Mouse (Mus musculus) limb, embryonic 14.5 days (tissue): Measurements from ENCODE around the gene Loxl1. TPM values are rescaled to one million over a fixed set of nuclear protein-coding genes. Genes with fewer than 3 reads are reported as not detected.

ENCODE experiments used
- ATAC-seq: fragments of 200-750 bp; cut with Nextera tagmentation; 2 replicates; pipeline ENCODE4 v1.8.0; 2017; ENCODE audit warnings: low read depth, moderate number of reproducible peaks, moderate TSS enrichment; ENCODE audit not compliant: low FRiP score
- DNase-seq: peaks from one replicate; pipeline ENCODE4 v3.0.0-alpha.2; 2015; ENCODE audit warnings: low spot score
- H3K27ac ChIP-seq: fragments of 300-500 bp; sonication (generic); replicated peaks from 2 replicates; pipeline ENCODE4 v1.5.1; 2014; ENCODE audit warnings: low read depth, mild to moderate bottlenecking, low read length, moderate library complexity, mixed read lengths
- H3K27me3 ChIP-seq: fragments of 300-500 bp; sonication (generic); 2 replicates; pipeline ENCODE4 v1.6.1; 2014; ENCODE audit warnings: low read length, mixed read lengths; ENCODE audit not compliant: control insufficient read depth, insufficient read depth
- H3K36me3 ChIP-seq: fragments of 300-500 bp; sonication (generic); 2 replicates; pipeline ENCODE4 v1.6.1; 2014; ENCODE audit warnings: mild to moderate bottlenecking, low read length, moderate library complexity, mixed read lengths; ENCODE audit not compliant: control insufficient read depth, insufficient read depth
- H3K4me1 ChIP-seq: fragments of 300-500 bp; sonication (generic); 2 replicates; pipeline ENCODE4 v1.6.1; 2014; ENCODE audit warnings: antibody characterized with exemption, low read length, mixed read lengths; ENCODE audit not compliant: control insufficient read depth, insufficient read depth
- H3K4me2 ChIP-seq: fragments of 300-500 bp; sonication (generic); replicated peaks from 2 replicates; pipeline ENCODE4 v1.6.1; 2014; ENCODE audit warnings: low read depth, mild to moderate bottlenecking, low read length, moderate library complexity; ENCODE audit not compliant: severe bottlenecking
- H3K4me3 ChIP-seq: fragments of 300-500 bp; sonication (generic); replicated peaks from 2 replicates; pipeline ENCODE4 v1.5.1; 2014; ENCODE audit warnings: low read length
- H3K9ac ChIP-seq: fragments of 300-500 bp; sonication (generic); 2 replicates; pipeline ENCODE4 v1.6.1; 2014; ENCODE audit warnings: mild to moderate bottlenecking, low read depth, low read length, moderate library complexity; ENCODE audit not compliant: severe bottlenecking
- H3K9me3 ChIP-seq: fragments of 300-500 bp; sonication (generic); 2 replicates; pipeline ENCODE4 v1.6.1; 2016; ENCODE audit warnings: low read length; ENCODE audit not compliant: control insufficient read depth
- POLR2A ChIP-seq: fragments of 200-500 bp; IDR thresholded peaks from 2 replicates; pipeline ENCODE4 v1.8.0; 2012; ENCODE audit warnings: inconsistent platforms, mild to moderate bottlenecking, moderate library complexity, borderline replicate concordance; ENCODE audit not compliant: insufficient read depth, insufficient read length; ENCODE audit errors: extremely low read depth
- WGBS: fragments of 180-500 bp; shearing (Covaris S2); extraction: QIAGEN DNeasy Blood & Tissue Kit; methylation state at CpG from one replicate; pipeline ENCODE4 v1.1.7; 2014; 5-methylcytosine and 5-hydroxymethylcytosine counted together
- polyA plus RNA-seq, 2 experiments: library from polyadenylated mRNA; depleted of rRNA in 1 of 2; stranded (reverse) in 1 of 2; unstranded in 1 of 2; fragments of >200 nt; fragmentation: Nextera tagmentation in 1 of 2; extraction: Ambion mirVana in 1 of 2; gene quantifications; 2 replicates each; pipeline versions ENCODE4 v1.2.1 to v1.2.3; 2012 to 2014

The Loxl1 gene
- polyA plus RNA-seq, 2 experiments: 80.7 to 86.6 TPM

- Histone ChIP-seq H3K9me3 (no peaks in the 10 kb centered on the region), H3K9ac (0 out of 2 replicates have a peak overlapping the region, but pooled peaks have one; percentile 12), H3K4me2 (no peak overlapping the region), H3K27me3 (no peaks in the 10 kb centered on the region), H3K36me3 (peaks cover 9% of the 10 kb centered on the region), H3K4me1 (peaks cover 60% of the 10 kb centered on the region), H3K27ac (peak overlapping the region; percentile 49; the same call in 1 of the 2 replicates), H3K4me3 (no peak overlapping the region)
- no peak for TF ChIP-seq POLR2A
- ATAC-seq: no peak
- no peak for DNase-seq
- WGBS: 41% methylated on average over 8 of the region's 8 CpGs
Observed at GRCm38 (mm10) chr9:58303599-58304271, 9.3 kb downstream of the Loxl1 start.

GRCm38 (mm10) chr9:58303115-58303514, 9.9 kb downstream of the Loxl1 start:
- H3K9me3 ChIP-seq: no peaks in the 10 kb centered on the region
- no peak for ATAC-seq
- H3K4me2 ChIP-seq: no peak overlapping the region
- no peak for TF ChIP-seq POLR2A
- peaks cover 9% of the 10 kb centered on the region for H3K36me3 ChIP-seq
- no peaks in the 10 kb centered on the region for H3K27me3 ChIP-seq
- H3K4me1 ChIP-seq: peaks cover 58% of the 10 kb centered on the region
- DNase-seq: no peak
- no peak overlapping the region for H3K27ac ChIP-seq
- WGBS: 74% methylated on average over 5 of the region's 5 CpGs
- H3K4me3 ChIP-seq: no peak overlapping the region
- H3K9ac ChIP-seq: no peak overlapping the region

- Histone ChIP-seq H3K36me3 (peaks cover under 1% of the 10 kb centered on the region; the same call in 1 of the 2 replicates), H3K9ac (no peak overlapping the region), H3K27me3 (no peaks in the 10 kb centered on the region), H3K4me3 (no peak overlapping the region), H3K27ac (no peak overlapping the region), H3K4me1 (peaks cover 41% of the 10 kb centered on the region), H3K4me2 (no peak overlapping the region), H3K9me3 (no peaks in the 10 kb centered on the region)
- TF ChIP-seq POLR2A: no peak
- WGBS: 58% methylated on average over 2 of the region's 2 CpGs
- peak; percentile 14 for DNase-seq
- ATAC-seq: no peak
Observed at GRCm38 (mm10) chr9:58299356-58299799, 13.6 kb downstream of the Loxl1 start.

GRCm38 (mm10) chr9:58297961-58298477, 15.0 kb downstream of the Loxl1 start:
- DNase-seq (peak; percentile 26), ATAC-seq (peak; percentile 49)
- no peaks in the 10 kb centered on the region for H3K9me3 ChIP-seq
- WGBS: 58% methylated on average over 4 of the region's 4 CpGs
- no peak overlapping the region for H3K4me2 ChIP-seq
- H3K36me3 ChIP-seq: peaks cover 13% of the 10 kb centered on the region
- H3K9ac ChIP-seq: no peak overlapping the region
- no peaks in the 10 kb centered on the region for H3K27me3 ChIP-seq
- no peak for TF ChIP-seq POLR2A
- H3K4me3 ChIP-seq: no peak overlapping the region
- H3K4me1 ChIP-seq: peaks cover 30% of the 10 kb centered on the region
- H3K27ac ChIP-seq: peak overlapping the region; percentile 55; the same call in 1 of the 2 replicates

DNA sequence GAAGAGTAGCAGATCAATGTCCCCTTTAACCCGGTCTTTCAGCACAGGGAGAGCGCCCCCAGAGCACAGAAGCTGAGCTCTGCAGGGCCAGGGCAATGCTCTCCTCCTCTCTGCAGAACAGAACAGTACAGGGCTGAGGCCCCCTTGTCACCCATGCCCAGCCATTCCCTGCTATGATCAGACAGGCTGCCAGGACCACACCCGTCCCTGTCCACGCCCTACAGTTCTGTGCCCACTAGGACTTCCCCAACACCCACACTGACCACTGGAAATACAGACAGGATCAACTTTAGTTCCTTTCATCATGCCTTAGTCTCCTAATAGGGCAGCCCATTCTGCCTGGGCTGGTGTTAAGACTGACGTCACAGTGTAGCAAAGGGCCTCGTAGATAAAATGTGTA, 15.9 kb downstream of the Loxl1 start:
- no peaks in the 10 kb centered on the region for H3K9me3 ChIP-seq
- 88% methylated on average over 6 of the region's 6 CpGs for WGBS
- no peak for ATAC-seq
- no peak overlapping the region for H3K9ac ChIP-seq
- peaks cover 20% of the 10 kb centered on the region for H3K36me3 ChIP-seq
- H3K27ac ChIP-seq: no peak overlapping the region
- peaks cover 30% of the 10 kb centered on the region for H3K4me1 ChIP-seq
- no peak for DNase-seq
- H3K4me2 ChIP-seq: no peak overlapping the region
- TF ChIP-seq POLR2A: no peak
- no peaks in the 10 kb centered on the region for H3K27me3 ChIP-seq
- H3K4me3 ChIP-seq: no peak overlapping the region
